Mouse (Mus musculus): ENCODE data around the gene Spns1. TPM values are rescaled to one million over a fixed set of nuclear protein-coding genes. Genes with fewer than 3 reads are reported as not detected.

Spns1 gene
- total and polyA plus RNA-seq, 2 experiments from 2014 or later, result 88.9 to 119 TPM

GRCm38 (mm10) chr7:126383565-126383964 is 6.3 kb upstream of the Spns1 start:
- H3K27ac ChIP-seq (ENCODE audit: low read depth, low read length), result no peak overlapping the region
- DNase-seq (ENCODE audit: low spot score), result no peak
- H3K36me3 ChIP-seq (ENCODE audit: insufficient read depth, low read length), result peaks cover 11% of the 10 kb centered on the region
- no peak overlapping the region for H3K9ac ChIP-seq (replicated peaks; ENCODE audit: low read length, poor library complexity, severe bottlenecking)
- H3K4me2 ChIP-seq (ENCODE audit: low read depth, low read length, poor library complexity, severe bottlenecking), result no peak overlapping the region
- no peaks in the 10 kb centered on the region for H3K4me1 ChIP-seq (ENCODE audit: insufficient read depth, low read length)
- ATAC-seq (ENCODE audit: low FRiP score), result no peak
- TF ChIP-seq CTCF (IDR thresholded peaks at IDR 0.05), result no peak
- no peaks in the 10 kb centered on the region for H3K9me3 ChIP-seq (ENCODE audit: low read length)
- H3K4me3 ChIP-seq (ENCODE audit: low read depth, low read length), result no peak overlapping the region
- WGBS, result 89% methylated on average over 5 of the region's 5 CpGs
- no peaks in the 10 kb centered on the region for H3K27me3 ChIP-seq (ENCODE audit: insufficient read depth, low read length)

GRCm38 (mm10) chr7:126376903-126377277 is 360 bp downstream of the Spns1 start:
- peaks cover 8% of the 10 kb centered on the region; the same call in 1 of the 2 replicates for H3K4me1 ChIP-seq (ENCODE audit: insufficient read depth, low read length)
- H3K36me3 ChIP-seq (ENCODE audit: insufficient read depth, low read length), result peaks cover 18% of the 10 kb centered on the region
- H3K9me3 ChIP-seq (ENCODE audit: low read length), result no peaks in the 10 kb centered on the region
- peak overlapping the region; percentile 91 for H3K4me3 ChIP-seq (ENCODE audit: low read depth, low read length)
- H3K27me3 ChIP-seq (ENCODE audit: insufficient read depth, low read length), result no peaks in the 10 kb centered on the region
- ATAC-seq (ENCODE audit: low FRiP score) (peak; percentile 47), DNase-seq (ENCODE audit: low spot score) (no peak)
- 1% methylated on average over 27 of the region's 27 CpGs for WGBS
- peak overlapping the region; percentile 57 for H3K27ac ChIP-seq (ENCODE audit: low read depth, low read length)
- H3K9ac ChIP-seq (replicated peaks; ENCODE audit: low read length, poor library complexity, severe bottlenecking), result peak overlapping the region; percentile 82
- H3K4me2 ChIP-seq (ENCODE audit: low read depth, low read length, poor library complexity, severe bottlenecking), result peak overlapping the region; percentile 96
- TF ChIP-seq CTCF (IDR thresholded peaks at IDR 0.05), result no peak

- TF ChIP-seq CTCF (IDR thresholded peaks at IDR 0.05), result peak; percentile 43
- no peak for DNase-seq (ENCODE audit: low spot score)
- WGBS, result 86% methylated on average over 5 of the region's 5 CpGs
- no peaks in the 10 kb centered on the region for H3K9me3 ChIP-seq (ENCODE audit: low read length)
- no peak overlapping the region for H3K9ac ChIP-seq (replicated peaks; ENCODE audit: low read length, poor library complexity, severe bottlenecking)
- peaks cover 37% of the 10 kb centered on the region for H3K36me3 ChIP-seq (ENCODE audit: insufficient read depth, low read length)
- H3K4me3 ChIP-seq (ENCODE audit: low read depth, low read length), result no peak overlapping the region
- peaks cover 8% of the 10 kb centered on the region; the same call in 1 of the 2 replicates for H3K4me1 ChIP-seq (ENCODE audit: insufficient read depth, low read length)
- ATAC-seq (ENCODE audit: low FRiP score), result no peak
- H3K4me2 ChIP-seq (ENCODE audit: low read depth, low read length, poor library complexity, severe bottlenecking), result no peak overlapping the region
- no peak overlapping the region for H3K27ac ChIP-seq (ENCODE audit: low read depth, low read length)
- no peaks in the 10 kb centered on the region for H3K27me3 ChIP-seq (ENCODE audit: insufficient read depth, low read length)
These were observed 2.2 kb downstream of the Spns1 start for GRCm38 (mm10) chr7:126375012-126375411.

- peaks cover 41% of the 10 kb centered on the region for H3K36me3 ChIP-seq (ENCODE audit: insufficient read depth, low read length)
- H3K9ac ChIP-seq (replicated peaks; ENCODE audit: low read length, poor library complexity, severe bottlenecking), result no peak overlapping the region
- no peak overlapping the region for H3K4me3 ChIP-seq (ENCODE audit: low read depth, low read length)
- H3K27ac ChIP-seq (ENCODE audit: low read depth, low read length), result no peak overlapping the region
- DNase-seq (ENCODE audit: low spot score) (no peak), ATAC-seq (ENCODE audit: low FRiP score) (no peak)
- H3K4me1 ChIP-seq (ENCODE audit: insufficient read depth, low read length), result peaks cover 8% of the 10 kb centered on the region; the same call in 1 of the 2 replicates
- H3K4me2 ChIP-seq (ENCODE audit: low read depth, low read length, poor library complexity, severe bottlenecking), result no peak overlapping the region
- H3K27me3 ChIP-seq (ENCODE audit: insufficient read depth, low read length), result no peaks in the 10 kb centered on the region
- no peak for TF ChIP-seq CTCF (IDR thresholded peaks at IDR 0.05)
- 81% methylated on average over 6 of the region's 6 CpGs for WGBS
- H3K9me3 ChIP-seq (ENCODE audit: low read length), result no peaks in the 10 kb centered on the region
These were observed 2.7 kb downstream of the Spns1 start for GRCm38 (mm10) chr7:126374526-126374925.

- DNase-seq (ENCODE audit: low spot score), result no peak
- peaks cover 8% of the 10 kb centered on the region; the same call in 1 of the 2 replicates for H3K4me1 ChIP-seq (ENCODE audit: insufficient read depth, low read length)
- no peak overlapping the region for H3K9ac ChIP-seq (replicated peaks; ENCODE audit: low read length, poor library complexity, severe bottlenecking)
- no peak overlapping the region for H3K27ac ChIP-seq (ENCODE audit: low read depth, low read length)
- H3K4me3 ChIP-seq (ENCODE audit: low read depth, low read length), result no peak overlapping the region
- H3K36me3 ChIP-seq (ENCODE audit: insufficient read depth, low read length), result peaks cover 46% of the 10 kb centered on the region
- TF ChIP-seq CTCF (IDR thresholded peaks at IDR 0.05), result no peak
- no peaks in the 10 kb centered on the region for H3K27me3 ChIP-seq (ENCODE audit: insufficient read depth, low read length)
- H3K9me3 ChIP-seq (ENCODE audit: low read length), result no peaks in the 10 kb centered on the region
- H3K4me2 ChIP-seq (ENCODE audit: low read depth, low read length, poor library complexity, severe bottlenecking), result no peak overlapping the region
- 90% methylated on average over 9 of the region's 9 CpGs for WGBS
- no peak for ATAC-seq (ENCODE audit: low FRiP score)
These were observed 4.2 kb downstream of the Spns1 start for GRCm38 (mm10) chr7:126373007-126373406.

GRCm38 (mm10) chr7:126369393-126369792 is 7.9 kb downstream of the Spns1 start, which contains the start of gene Lat:
Gene Lat (minus strand): TSS chr7:126369570.
- WGBS, result 86% methylated on average over 13 of the region's 13 CpGs
- no peak for ATAC-seq (ENCODE audit: low FRiP score)
- H3K9me3 ChIP-seq (ENCODE audit: low read length), result no peaks in the 10 kb centered on the region
- H3K4me1 ChIP-seq (ENCODE audit: insufficient read depth, low read length), result no peaks in the 10 kb centered on the region
- H3K9ac ChIP-seq (replicated peaks; ENCODE audit: low read length, poor library complexity, severe bottlenecking), result no peak within 1 kb of the TSS
- no peak for DNase-seq (ENCODE audit: low spot score)
- no peak within 1 kb of the TSS for H3K4me3 ChIP-seq (ENCODE audit: low read depth, low read length)
- peaks cover 47% of the 10 kb centered on the region for H3K36me3 ChIP-seq (ENCODE audit: insufficient read depth, low read length)
- TF ChIP-seq CTCF (IDR thresholded peaks at IDR 0.05), result no peak
- H3K27ac ChIP-seq (ENCODE audit: low read depth, low read length), result no peak within 1 kb of the TSS
- no peak within 1 kb of the TSS for H3K4me2 ChIP-seq (ENCODE audit: low read depth, low read length, poor library complexity, severe bottlenecking)
- H3K27me3 ChIP-seq (ENCODE audit: insufficient read depth, low read length), result no peaks in the 10 kb centered on the region

All from midbrain, postnatal 0 days (tissue).